Mouse (Mus musculus) frontal cortex, adult (tissue): Measurements from ENCODE around the gene Pax7.

Experiments used
- ATAC-seq: cut with Nextera tagmentation; 2 replicates; pipeline ENCODE4 v1.9.2; 2017; ENCODE audit warnings: mild to moderate bottlenecking, moderate library complexity, mixed read lengths; ENCODE audit not compliant: low TSS enrichment

Gene Pax7

DNA sequence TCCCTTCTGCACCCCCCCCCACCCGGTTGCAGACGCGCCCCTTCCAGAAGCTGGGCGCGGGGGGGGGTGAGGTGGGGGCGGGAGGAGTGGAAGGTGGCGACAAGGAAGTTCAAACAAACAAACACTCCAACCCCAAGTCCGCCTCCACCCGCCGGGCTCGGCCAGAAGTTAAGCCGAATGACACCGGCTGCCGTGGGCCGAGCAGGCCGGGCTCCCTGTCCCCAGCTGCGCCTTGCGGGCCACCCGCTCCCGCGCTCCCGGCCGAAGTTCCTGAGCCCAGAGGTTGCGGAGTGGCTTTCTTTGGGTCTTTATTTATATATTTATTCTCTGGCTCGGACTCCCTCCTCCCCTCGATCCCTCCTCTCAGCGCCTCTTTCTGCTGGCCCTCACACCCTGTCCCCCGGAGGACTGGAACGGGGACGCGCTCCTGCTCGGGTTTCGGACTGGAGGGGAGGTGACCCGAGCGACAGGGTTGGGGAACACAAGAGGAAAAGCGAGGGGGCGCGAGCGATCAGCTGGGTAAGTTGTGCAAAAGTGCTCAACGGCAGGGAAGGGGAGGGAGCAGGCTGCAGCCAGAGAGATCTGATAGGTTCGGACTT is at the start of gene Pax7:
Gene Pax7, minus strand, starts transcription at position 493 of the 599 bp plus-strand sequence.
- ATAC-seq = no peak

DNA sequence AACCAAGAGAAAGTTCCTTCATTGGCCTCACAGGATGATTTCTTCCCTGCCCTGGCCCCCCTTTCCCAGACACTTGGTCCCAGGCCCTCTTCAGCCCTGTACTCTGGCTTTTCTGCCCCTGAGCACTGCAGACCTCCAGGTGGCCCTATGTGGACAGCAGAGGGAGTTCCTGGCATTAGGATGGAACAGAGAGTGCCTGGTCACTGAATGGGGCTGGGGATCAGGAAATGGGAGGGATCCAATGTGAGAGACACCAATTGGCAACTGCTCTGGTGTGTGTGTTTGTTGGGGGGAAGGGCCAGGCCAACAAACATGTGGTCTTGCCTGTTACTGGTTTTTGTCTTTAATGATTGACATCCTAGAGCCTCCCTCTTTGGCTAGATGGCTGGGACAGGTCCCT is 48.5 kb upstream of the Pax7 start:
- no peak for ATAC-seq

DNA sequence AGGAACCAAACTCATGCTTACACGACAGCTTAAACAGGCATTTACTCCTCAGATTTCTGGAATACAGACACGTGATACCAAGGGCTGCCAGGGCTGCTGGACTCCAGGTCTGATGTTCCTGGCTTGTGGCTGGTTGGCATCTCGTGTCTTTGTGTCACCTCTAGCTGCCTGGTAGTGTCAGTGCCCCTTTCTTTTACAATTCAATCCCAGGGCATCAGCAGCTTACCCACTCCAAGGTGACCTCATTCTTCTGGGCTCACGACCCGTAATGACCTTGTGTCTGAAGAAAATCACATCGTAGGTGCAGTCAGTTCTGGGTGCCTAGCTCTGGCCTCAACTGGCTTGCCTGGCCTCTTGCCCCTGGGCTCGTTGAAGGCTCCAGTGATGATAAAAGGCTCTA is 46.0 kb upstream of the Pax7 start:
- ATAC-seq = no peak

DNA sequence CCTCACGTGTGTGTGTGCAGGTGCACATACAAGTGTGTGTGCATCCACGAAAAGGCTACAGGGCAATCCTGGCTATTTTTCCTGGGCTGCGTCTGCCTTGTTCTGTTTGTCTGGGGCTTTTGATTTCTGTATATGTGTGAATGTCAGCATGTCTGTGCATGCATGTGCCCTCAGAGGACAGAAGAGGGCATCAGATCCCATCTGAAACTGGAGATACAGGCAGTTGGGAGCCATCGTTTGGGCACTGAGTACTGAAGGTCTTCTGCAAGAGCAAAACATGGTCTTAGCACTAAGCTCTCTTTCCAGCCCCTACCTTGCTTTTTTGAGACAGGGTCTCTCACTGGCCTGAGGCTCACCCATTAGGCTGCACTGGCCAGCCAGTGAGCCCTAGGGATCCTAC is 45.1 kb upstream of the Pax7 start:
- no peak for ATAC-seq

DNA sequence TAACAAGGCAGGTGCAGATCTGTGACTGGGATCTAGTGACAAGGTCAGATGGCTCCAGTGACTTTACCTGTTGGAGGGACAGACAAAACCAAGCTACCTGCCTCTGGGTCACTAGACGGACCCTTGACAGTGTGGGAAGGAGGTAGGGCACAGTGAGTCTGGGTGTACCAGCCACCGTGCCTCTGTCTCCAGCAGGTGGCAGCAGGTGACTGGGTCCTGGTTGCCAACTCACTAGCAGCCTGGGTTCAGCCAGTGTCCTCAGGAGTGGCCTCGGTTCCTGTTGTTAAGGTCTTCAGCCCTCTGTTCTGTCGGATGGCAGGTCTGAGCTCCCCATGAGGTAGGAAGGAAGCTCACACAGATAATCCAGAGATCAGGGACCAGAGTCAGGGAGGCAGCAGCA is 43.9 kb upstream of the Pax7 start:
- peak; percentile 67; the same call in 1 of the 2 replicates for ATAC-seq

DNA sequence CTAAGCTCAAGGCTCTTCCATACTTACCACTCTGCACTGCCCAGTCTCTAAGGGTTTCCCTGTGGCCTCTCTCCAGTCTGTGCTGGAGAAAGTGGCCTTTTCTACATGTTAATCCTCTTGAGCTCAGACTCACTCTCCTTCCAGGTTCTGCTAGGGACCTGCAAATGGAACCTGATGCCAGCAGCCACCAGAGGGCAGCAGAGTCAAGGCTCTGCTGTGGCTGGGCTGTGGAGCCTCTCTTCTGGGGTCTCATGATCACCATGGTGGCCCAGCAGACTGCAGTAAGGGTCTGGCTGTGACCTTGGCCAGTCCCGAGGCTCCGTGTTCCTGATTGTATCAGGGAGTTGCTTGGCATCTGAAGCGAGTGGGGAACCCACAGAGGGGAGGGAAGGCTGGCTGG is 39.3 kb upstream of the Pax7 start:
- peak; percentile 64; the same call in 1 of the 2 replicates for ATAC-seq

DNA sequence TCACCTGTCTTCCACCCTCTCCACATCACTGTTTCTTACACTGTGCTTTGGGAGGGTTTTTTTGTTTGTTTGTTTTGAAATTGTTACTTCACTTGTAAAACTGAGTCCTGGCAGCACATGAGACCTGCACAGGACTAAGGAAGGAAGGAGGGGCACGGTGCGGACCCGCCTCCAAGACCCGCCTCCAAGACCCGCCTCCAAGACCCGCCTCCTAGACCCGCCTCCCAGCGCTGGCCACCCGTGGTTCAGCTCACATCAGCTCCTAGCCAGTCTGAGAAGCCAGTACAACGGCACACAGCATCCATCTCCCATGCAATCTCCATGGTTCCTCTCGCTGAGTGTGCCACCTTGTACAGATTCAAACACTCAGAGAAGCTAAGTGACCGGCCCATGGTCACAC is 38.4 kb upstream of the Pax7 start:
- ATAC-seq = no peak

DNA sequence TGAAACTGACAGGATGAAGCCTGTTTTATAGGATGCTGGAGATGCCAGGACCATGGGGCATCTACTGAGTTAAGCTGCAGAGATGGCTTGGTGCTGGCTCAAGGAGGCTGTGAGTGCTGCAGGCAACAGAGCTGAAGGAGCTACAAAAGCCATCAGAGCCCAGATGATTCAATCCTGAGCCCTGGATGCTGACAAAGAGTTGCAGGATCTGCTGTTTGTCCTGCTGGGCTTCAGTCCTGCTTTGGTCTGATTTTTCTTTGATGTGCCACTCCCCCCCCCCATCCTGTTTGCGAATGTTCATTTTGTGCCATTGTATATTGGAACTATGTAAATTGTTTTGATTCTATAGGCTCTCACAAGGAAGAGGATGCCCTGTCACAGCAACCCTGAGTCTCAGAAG is 29.9 kb upstream of the Pax7 start:
- ATAC-seq = no peak

DNA sequence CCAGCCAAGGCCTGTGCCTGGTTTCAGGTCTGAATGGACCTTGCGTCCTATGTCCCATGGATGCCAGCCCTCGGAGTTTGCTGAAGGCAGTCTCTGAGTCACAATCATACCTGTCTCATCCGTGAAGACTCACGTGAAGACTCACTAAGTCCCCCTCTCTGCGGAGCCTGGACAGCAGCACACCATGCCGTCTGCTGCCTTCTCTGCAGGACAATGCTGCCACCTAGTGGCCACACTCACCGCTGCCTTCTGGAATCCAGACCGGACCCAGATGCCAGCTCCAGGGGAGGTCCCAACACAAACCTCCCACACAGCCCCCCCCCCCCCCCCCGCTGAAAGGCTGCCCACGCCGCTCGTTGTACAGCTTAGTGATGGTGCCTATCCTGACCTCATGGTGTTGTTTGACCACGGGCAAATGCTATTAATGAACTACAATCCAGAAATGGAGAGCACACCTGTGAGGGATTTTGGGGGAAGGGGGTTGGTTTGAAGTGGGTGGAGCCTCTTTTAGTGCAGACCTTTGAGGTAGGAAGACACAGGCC is 25.4 kb upstream of the Pax7 start:
- peak; percentile 72; the same call in 1 of the 2 replicates for ATAC-seq

DNA sequence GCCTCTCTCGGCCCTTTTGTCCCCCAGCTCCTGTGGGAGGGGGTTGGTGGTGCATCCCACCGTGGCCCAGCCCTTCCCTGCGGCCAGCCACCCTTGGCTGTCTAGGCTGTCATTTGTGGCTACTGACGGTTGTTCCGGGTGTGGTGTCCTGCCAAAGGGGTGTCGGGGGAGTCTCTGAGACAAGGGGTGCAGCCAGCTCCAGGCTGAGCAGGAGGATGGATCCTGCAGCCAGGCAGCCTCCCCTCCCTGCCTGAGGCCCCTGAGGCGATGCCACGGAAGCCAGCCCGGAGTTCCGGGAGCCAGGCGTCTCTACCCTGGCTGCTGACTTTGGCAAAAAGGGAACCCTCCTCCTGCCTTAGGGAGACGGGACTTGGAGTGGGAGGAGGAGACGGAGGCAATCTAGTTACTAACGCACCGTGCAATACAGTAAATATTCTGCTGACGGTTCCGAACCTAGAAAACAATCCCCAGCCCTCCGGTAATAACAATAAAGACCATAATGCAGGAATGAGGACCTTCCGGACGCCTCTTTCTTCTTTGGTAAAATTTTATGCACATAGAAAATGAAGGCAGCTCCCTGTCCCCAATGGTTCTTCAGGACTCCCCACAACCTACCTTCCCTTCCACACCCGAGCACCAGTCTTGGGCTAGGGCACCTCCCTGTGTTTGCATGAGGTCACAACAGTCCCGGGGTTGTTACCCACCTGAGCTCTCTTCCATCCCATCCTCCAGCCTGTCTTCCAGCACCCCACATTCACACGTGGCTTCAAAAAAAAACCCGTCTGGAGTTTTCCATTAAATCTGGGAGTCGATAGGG is 19.1 kb upstream of the Pax7 start:
- no peak for ATAC-seq

DNA sequence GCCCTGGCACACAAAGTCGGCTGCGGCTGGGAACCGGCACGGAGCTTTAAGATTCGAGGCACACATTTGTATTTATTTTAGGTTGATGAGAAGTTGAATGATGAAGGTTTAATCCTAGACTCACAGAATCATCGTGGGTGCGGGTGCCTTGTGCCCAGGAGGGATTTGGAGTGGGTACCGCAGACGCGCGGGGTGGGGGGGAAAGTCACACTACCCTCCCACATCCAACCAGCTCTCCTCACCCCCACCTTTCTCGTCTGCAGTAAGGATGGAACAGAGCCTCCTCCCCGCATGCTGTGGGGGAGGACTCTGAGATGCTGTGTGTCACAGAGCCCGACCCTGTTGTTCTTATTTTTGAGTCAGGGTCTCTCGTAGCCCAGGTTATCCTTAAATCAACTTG is 18.1 kb upstream of the Pax7 start:
- ATAC-seq = peak; percentile 69; the same call in 1 of the 2 replicates

DNA sequence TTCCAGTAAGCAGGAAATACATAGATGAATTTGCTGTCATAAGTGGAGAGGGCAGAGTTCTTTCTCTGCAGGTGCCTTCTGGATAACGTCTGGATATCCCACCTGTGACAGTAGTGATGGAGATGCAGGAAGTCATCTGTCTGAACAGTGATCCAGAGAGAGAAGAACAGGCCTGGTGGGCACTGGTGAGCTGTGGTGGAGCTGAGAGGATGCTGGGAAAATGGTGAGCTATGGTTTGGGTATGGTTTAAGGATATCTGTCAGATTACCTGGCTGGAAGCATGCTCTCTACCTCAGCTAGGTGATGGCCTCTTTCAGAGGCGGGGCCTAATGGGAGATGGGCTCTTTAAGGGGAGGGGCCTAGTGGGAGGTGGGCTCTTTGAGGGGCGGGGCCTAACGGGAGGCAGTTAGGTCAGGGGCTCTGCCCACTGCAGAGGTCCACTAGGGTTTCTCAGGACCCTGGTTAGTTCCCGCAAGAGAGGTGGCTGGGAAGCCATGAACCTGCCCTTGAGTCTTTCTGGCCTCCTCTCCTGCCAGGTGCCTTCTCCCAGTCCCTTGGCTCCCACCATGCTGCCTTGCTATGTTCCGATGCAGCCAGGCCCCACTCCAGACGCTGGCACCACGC is 17.3 kb upstream of the Pax7 start:
- no peak for ATAC-seq

DNA sequence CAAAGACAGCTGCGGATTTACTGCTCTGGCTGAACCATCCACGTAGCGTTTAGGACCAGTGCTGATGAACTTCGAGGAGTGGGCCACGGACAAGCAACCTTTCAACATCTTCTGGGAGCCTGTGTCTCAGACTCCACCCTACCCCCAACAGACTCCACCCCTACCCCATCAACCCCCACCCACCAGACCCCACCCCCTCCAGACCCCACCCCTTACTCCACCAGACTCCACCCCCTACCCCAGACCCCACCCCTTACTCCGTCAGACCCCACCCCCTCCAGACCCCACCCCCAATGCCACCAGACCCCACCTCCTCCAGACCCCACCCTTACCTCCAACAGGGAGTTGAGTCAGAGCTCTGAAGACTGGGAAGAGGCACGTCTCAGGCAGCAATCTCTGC is 10.1 kb upstream of the Pax7 start:
- ATAC-seq = no peak

DNA sequence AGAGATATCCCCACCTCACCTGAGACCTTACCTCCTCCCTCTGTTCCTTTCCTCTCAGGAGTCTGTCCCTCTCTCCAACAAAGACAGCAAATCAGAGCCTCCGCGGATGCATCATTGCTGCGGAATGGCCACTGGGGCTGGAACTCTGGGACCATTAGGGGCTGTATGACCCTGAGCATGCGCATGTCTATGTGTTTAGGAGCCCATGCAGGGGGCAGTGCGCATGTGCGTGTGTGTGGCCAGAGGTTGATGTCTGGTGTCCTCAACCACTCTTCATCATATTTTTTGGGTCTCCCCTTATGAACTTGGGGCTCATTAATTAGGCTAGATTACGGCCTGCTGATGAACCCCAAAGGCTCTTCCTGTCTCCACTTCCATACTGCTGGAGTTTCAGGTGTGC is 9.6 kb upstream of the Pax7 start:
- no peak for ATAC-seq

DNA sequence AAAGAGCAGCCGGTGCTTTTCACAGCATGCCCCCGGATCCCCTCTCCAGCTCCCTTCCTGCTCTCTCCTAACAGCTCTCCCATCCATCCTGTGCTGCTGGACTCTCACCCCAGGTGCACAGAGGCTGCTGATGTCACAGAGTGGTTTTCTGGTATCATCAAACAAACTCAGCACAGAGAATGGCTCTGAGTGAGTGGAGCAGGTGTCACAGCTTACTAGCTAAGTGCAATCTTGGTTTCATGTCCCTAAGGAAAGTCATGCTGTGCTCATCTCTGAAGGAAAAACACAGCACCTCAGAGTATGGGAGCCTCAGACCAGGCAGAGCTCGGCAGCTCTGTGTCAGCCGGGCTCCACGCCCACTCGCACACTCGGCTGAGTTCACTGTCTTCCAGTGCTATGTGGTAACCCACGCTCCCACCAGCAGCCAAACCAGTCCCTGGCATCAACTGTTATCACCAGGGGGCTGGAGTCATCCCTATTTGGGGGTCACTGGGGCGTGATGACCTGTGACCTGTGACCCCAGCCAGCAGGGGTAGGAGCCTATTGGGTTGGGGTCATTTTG is 7.7 kb upstream of the Pax7 start:
- no peak for ATAC-seq

DNA sequence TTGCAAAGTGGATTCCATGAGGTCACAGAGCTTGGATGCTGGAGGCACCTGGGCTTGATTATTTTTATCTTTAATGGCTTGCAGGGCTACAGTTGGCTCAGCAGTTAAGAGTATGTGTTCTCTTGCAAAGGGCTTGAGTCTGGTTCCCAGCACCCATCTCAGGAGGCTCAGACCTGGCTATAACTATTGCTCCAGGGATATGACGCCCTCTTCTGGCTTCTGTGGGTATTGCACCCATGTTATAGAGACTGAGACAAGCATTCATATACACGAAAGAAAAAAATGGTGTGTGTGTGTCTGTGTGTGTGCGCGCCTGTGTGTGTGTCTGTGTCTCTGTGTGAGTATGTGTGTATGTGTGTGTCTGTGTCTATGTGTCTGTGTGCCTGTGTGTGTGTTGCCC is 7.1 kb upstream of the Pax7 start:
- no peak for ATAC-seq

DNA sequence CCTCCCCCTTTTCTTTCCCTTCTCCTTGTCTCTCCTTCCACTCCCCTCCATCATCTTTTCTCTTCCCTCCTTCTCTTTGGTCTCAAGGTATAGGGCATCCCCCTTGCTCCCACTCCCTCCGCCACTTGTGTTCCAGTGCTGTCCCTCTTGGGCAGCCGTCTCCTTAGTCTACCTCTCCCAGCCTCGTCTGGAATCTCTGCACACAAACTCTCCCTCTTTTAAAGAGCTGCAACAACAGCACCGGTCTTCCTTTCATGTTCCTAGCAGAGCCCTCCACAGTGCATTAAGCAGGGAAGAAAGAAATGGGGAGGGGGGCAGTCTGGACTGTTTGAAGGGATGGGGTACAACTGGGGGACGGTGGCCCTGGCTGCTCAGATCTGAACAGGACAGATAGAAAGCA is 3.4 kb upstream of the Pax7 start:
- ATAC-seq = no peak

DNA sequence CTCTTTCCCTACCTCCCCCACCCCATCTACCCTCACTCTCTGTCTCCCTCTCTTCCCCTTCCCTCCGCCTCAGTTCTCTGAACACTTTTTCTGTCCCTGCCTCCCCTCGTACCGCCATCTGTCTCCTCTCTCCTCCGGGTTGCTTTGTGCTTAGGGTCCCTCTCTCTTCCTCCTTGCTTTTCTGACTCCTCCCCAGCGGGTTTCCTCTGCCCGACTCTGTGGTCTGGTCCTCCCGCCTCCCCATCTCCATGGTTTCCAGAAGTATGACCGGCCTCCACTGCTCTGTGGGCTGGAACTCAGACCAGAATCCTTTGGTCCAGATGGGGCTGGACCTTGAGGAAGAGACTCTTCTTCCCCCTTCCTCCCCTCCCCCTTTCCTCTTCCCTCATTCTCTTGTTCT is 2.9 kb upstream of the Pax7 start:
- no peak for ATAC-seq

DNA sequence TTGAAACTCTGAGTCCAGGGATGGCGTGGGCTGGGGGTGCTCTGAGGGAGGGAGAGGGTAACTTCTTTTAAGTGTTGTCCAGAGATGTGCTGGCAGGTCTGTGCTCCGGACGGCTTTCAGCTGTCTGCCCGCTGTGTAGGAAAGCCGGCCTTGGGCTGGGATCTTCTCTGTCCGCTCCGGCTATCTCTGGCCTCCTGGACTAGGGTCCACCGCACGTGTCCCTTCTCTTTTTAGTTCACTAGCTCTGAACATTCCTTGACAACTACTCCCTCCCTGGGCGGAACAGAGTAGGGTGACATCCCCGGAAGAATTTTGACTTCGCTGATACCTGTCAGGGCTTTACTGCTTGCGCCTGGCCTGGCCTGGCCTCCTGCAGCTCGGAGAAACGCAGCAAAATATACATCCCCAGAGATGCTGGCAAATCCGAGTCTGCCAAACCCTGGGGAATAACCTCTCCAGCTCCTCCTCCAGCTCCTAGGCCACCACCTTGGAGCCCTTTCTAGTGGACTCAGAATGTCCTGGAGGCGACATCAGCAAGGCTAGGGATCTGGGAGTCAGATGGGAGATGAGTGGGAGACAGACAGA is 581 bp upstream of the Pax7 start:
- ATAC-seq = no peak

DNA sequence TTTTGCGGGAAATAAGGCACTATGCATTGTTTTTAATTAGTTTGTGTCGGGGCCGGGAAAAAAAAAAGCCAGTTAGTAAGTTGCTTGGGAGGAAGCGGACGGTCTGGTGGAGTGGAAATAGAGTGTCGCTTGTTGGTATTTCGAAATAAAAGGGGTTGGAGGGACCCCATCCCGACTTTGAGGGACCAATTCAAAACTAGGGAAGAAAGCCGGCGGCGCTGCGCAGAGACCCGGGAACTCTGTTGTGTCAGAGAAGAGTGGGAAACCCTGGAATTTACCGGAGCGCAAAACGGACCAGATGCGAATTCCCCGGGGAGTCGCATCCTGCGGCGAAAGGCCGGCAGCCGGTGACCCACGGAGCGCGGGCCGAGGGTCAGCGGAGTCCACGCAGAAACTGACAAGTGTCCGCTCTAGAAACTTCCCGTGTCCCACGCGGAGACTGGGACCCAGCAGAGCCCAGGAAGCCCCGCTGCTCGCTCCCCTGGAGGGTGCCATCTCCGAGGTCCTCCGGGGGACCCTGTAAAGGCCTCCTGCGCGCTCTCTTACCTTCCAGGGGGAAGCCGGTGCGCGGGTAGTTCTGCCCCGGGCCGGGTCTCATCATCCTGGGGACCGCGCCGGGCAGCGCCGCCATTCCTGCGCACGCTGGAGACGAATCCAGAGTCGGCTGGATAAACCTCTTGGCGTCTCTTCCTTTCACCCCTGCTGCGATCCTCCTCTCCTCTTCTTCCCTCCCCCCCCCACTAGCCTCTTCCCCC is 870 bp downstream of the Pax7 start:
- ATAC-seq = no peak

DNA sequence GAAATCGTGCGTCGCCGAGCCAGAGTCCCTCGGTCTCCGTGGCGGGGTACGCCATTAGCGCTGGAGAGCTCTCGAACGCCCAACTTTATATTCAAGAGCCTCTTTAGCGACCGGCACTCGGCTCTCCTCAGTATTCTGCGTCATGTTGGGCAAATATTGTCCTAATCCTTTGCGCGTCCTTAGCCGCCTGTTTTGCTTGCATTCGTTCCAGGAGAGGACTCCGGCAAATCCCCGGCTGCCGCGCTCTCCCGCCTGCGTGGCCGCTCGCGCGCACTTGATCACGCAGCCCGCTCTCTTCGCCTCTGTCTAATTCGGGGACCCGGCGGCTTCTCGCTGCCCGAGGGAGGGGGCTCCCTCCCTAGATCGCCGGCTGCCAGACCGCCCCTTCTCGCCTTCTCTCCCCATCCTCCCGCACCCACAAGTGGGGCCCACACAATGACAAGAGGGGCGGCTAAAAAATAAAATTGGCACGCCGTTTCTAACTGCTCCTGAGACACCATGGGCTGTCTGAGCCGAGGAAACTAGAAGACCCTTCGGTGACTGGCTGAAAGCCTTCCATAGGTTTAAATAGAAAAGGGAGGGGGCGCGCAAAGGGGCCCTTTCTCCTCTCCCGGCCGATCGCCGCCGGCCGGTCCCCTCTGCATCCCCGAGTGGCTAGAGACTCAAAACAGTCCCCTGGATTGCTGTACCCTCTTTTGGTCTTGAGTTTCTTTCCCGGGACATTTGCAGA is 1.7 kb downstream of the Pax7 start:
- no peak for ATAC-seq
